Mouse (Mus musculus) midbrain, postnatal 0 days (tissue): ENCODE measurements around the gene Angpt4. TPM values are rescaled to one million over a fixed set of nuclear protein-coding genes. Genes with fewer than 3 reads are reported as not detected.

Experiments used
- ATAC-seq: fragments of 200-750 bp; cut with Nextera tagmentation; 2 replicates; pipeline ENCODE4 v1.8.0; 2017; ENCODE audit warnings: moderate number of reproducible peaks, mild to moderate bottlenecking, moderate TSS enrichment, moderate library complexity; ENCODE audit not compliant: low FRiP score
- DNase-seq: peaks from one replicate; pipeline ENCODE4 v3.0.0-alpha.2; 2015; ENCODE audit warnings: low spot score
- H3K27ac ChIP-seq: fragments of 300-500 bp; sonication (generic); 2 replicates; pipeline ENCODE4 v1.5.1; 2014; ENCODE audit warnings: low read depth, mild to moderate bottlenecking, low read length, mixed read lengths
- H3K27me3 ChIP-seq: fragments of 300-500 bp; sonication (generic); 2 replicates; pipeline ENCODE4 v1.6.1; 2014; ENCODE audit warnings: low read length, control low read depth, mixed read lengths; ENCODE audit not compliant: insufficient read depth
- H3K36me3 ChIP-seq: fragments of 300-500 bp; sonication (generic); 2 replicates; pipeline ENCODE4 v1.6.1; 2014; ENCODE audit warnings: low read length, control low read depth, mixed read lengths; ENCODE audit not compliant: insufficient read depth
- H3K4me1 ChIP-seq: fragments of 300-500 bp; sonication (generic); 2 replicates; pipeline ENCODE4 v1.6.1; 2014; ENCODE audit warnings: mild to moderate bottlenecking, control low read depth, antibody characterized with exemption, low read length, mixed read lengths; ENCODE audit not compliant: insufficient read depth
- H3K4me2 ChIP-seq: fragments of 300-500 bp; sonication (generic); 2 replicates; pipeline ENCODE4 v1.6.1; 2014; ENCODE audit warnings: low read depth, mild to moderate bottlenecking, low read length, mixed read lengths; ENCODE audit not compliant: poor library complexity, severe bottlenecking
- H3K4me3 ChIP-seq: fragments of 300-500 bp; sonication (generic); 2 replicates; pipeline ENCODE4 v1.5.1; 2014; ENCODE audit warnings: low read depth, mild to moderate bottlenecking, low read length, moderate library complexity
- H3K9ac ChIP-seq: fragments of 300-500 bp; sonication (generic); replicated peaks from 2 replicates; pipeline ENCODE4 v1.6.1; 2014; ENCODE audit warnings: mild to moderate bottlenecking, low read length, moderate library complexity, mixed read lengths; ENCODE audit not compliant: poor library complexity, severe bottlenecking
- H3K9me3 ChIP-seq: fragments of 300-500 bp; sonication (generic); 2 replicates; pipeline ENCODE4 v1.6.1; 2016; ENCODE audit warnings: low read length, control low read depth
- CTCF ChIP-seq: IDR thresholded peaks from 2 replicates; pipeline ENCODE4 v1.5.1; 2016; ENCODE audit warnings: antibody characterized with exemption, mild to moderate bottlenecking
- WGBS: fragments of 180-500 bp; shearing (Covaris S2); extraction: QIAGEN DNeasy Blood & Tissue Kit; methylation state at CpG from one replicate; pipeline ENCODE4 v1.1.7; 2014; 5-methylcytosine and 5-hydroxymethylcytosine counted together
- polyA plus RNA-seq: library from polyadenylated mRNA; unstranded; fragments of >200 nt; fragmentation: Nextera tagmentation; extraction: Ambion mirVana; gene quantifications from 2 replicates; pipeline ENCODE4 v1.2.1, GENCODE M21; 2015
- total RNA-seq: library from RNA; depleted of rRNA; stranded (reverse); fragments of >200 nt; gene quantifications from 2 replicates; pipeline ENCODE4 v1.2.3, GENCODE M21; 2014

The Angpt4 gene
- total and polyA plus RNA-seq, 2 experiments from 2014 or later: 0.25 to 0.38 TPM

DNA sequence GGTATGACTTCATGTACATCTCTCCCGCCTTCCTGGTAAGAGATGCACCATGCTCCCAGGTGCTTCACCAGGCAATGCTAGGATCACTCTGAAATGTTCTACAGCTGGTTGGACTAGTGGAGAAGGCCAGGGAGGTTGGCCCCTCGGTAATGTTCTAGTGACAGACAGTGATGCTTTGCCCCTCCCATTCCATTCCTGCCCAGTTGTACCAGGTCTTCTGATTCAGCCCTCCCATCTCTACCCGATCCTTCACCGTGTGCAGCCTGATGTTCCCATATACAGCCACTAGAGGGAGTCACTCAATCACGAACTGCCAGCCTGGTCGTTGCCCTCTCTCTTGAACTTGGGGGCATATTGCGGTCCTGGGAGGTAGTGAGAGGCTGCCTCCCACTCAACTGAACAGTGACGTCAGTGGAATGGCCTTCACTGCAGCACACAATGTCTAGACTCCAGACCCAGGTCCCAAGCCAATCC is 35.0 kb upstream of the Angpt4 start:
- Histone ChIP-seq H3K9me3 (no peaks in the 10 kb centered on the region), H3K36me3 (no peaks in the 10 kb centered on the region), H3K4me3 (no peak overlapping the region), H3K4me2 (no peak overlapping the region), H3K27ac (no peak overlapping the region), H3K27me3 (no peaks in the 10 kb centered on the region), H3K9ac (no peak overlapping the region), H3K4me1 (no peaks in the 10 kb centered on the region)
- DNase-seq: peak; percentile 65
- peak; percentile 95 for TF ChIP-seq CTCF
- 14% methylated on average over 8 of the region's 8 CpGs for WGBS
- peak; percentile 75 for ATAC-seq

GRCm38 (mm10) chr2:151878645-151879044 is 32.4 kb upstream of the Angpt4 start:
- no peak overlapping the region for H3K4me3 ChIP-seq
- no peak overlapping the region for H3K27ac ChIP-seq
- H3K27me3 ChIP-seq: no peaks in the 10 kb centered on the region
- TF ChIP-seq CTCF: no peak
- DNase-seq (no peak), ATAC-seq (no peak)
- no peaks in the 10 kb centered on the region for H3K36me3 ChIP-seq
- 82% methylated on average over 3 of the region's 3 CpGs for WGBS
- H3K4me1 ChIP-seq: no peaks in the 10 kb centered on the region
- no peaks in the 10 kb centered on the region for H3K9me3 ChIP-seq
- no peak overlapping the region for H3K9ac ChIP-seq
- no peak overlapping the region for H3K4me2 ChIP-seq

- TF ChIP-seq CTCF: peak; percentile 57
- H3K27ac ChIP-seq: no peak overlapping the region
- no peaks in the 10 kb centered on the region for H3K9me3 ChIP-seq
Measured at GRCm38 (mm10) chr2:151879760-151880159, 31.2 kb upstream of the Angpt4 start.

GRCm38 (mm10) chr2:151891031-151891430 is 20.0 kb upstream of the Angpt4 start:
- Histone ChIP-seq H3K9me3 (no peaks in the 10 kb centered on the region), H3K4me1 (no peaks in the 10 kb centered on the region), H3K4me2 (no peak overlapping the region), H3K27me3 (no peaks in the 10 kb centered on the region), H3K36me3 (no peaks in the 10 kb centered on the region), H3K4me3 (no peak overlapping the region), H3K27ac (no peak overlapping the region), H3K9ac (no peak overlapping the region)
- DNase-seq: peak; percentile 51
- no peak for TF ChIP-seq CTCF
- ATAC-seq: no peak
- 35% methylated on average over 5 of the region's 6 CpGs for WGBS

More at GRCm38 (mm10) chr2:151879760-151880159, 31.2 kb upstream of the Angpt4 start:
- no peak overlapping the region for H3K4me3 ChIP-seq
- H3K4me2 ChIP-seq: no peak overlapping the region
- H3K36me3 ChIP-seq: no peaks in the 10 kb centered on the region
- ATAC-seq: 0 out of 2 replicates have a peak, but pooled peaks have one; percentile 34
- H3K27me3 ChIP-seq: no peaks in the 10 kb centered on the region
- DNase-seq: no peak
- 60% methylated on average over 2 of the region's 2 CpGs for WGBS
- H3K4me1 ChIP-seq: no peaks in the 10 kb centered on the region
- no peak overlapping the region for H3K9ac ChIP-seq

- no peak for DNase-seq
- 42% methylated on average over 15 of the region's 15 CpGs for WGBS
- Histone ChIP-seq H3K4me2 (no peak overlapping the region), H3K4me1 (no peaks in the 10 kb centered on the region), H3K27ac (no peak overlapping the region), H3K9me3 (no peaks in the 10 kb centered on the region), H3K27me3 (no peaks in the 10 kb centered on the region), H3K4me3 (no peak overlapping the region), H3K9ac (peak overlapping the region; percentile 8; the same call in 1 of the 2 replicates), H3K36me3 (no peaks in the 10 kb centered on the region)
- ATAC-seq: no peak
- no peak for TF ChIP-seq CTCF
Measured at GRCm38 (mm10) chr2:151893122-151893774, 17.8 kb upstream of the Angpt4 start.

- TF ChIP-seq CTCF: no peak
Measured at GRCm38 (mm10) chr2:151894209-151894980, 16.6 kb upstream of the Angpt4 start.

More at GRCm38 (mm10) chr2:151894209-151894980, 16.6 kb upstream of the Angpt4 start:
- H3K4me1 ChIP-seq: no peaks in the 10 kb centered on the region
- no peaks in the 10 kb centered on the region for H3K9me3 ChIP-seq
- no peaks in the 10 kb centered on the region for H3K27me3 ChIP-seq
- DNase-seq: peak; percentile 74
- H3K4me3 ChIP-seq: no peak overlapping the region
- H3K4me2 ChIP-seq: no peak overlapping the region
- 68% methylated on average over 8 of the region's 8 CpGs for WGBS
- no peak overlapping the region for H3K27ac ChIP-seq
- no peaks in the 10 kb centered on the region for H3K36me3 ChIP-seq
- H3K9ac ChIP-seq: no peak overlapping the region
- ATAC-seq: peak; percentile 71; the same call in 1 of the 2 replicates
